Mouse (Mus musculus) liver, embryonic 15.5 days (tissue): ENCODE measurements around the gene Col28a1. TPM values are rescaled to one million over a fixed set of nuclear protein-coding genes. Genes with fewer than 3 reads are reported as not detected.
"Not testable (repeated sequence)": the region's sequence is repeated elsewhere in the genome, so short reads cannot be mapped to it uniquely, and the experiment has no call there.

Experiments
- ATAC-seq: fragments of 200-750 bp; cut with Nextera tagmentation; 2 replicates; pipeline ENCODE4 v1.8.0; 2017; ENCODE audit warnings: moderate number of reproducible peaks, mild to moderate bottlenecking, moderate library complexity; ENCODE audit not compliant: insufficient read depth
- H3K27ac ChIP-seq: fragments of 300-500 bp; sonication (generic); replicated peaks from 2 replicates; pipeline ENCODE4 v1.5.1; 2015; ENCODE audit warnings: mild to moderate bottlenecking, inconsistent platforms
- H3K27me3 ChIP-seq: fragments of 300-500 bp; sonication (generic); 2 replicates; pipeline ENCODE4 v1.6.1; 2015; ENCODE audit warnings: mild to moderate bottlenecking, inconsistent platforms
- H3K36me3 ChIP-seq: fragments of 300-500 bp; sonication (generic); replicated peaks from 2 replicates; pipeline ENCODE4 v1.6.1; 2015; ENCODE audit warnings: moderate library complexity, mild to moderate bottlenecking, inconsistent platforms
- H3K4me1 ChIP-seq: fragments of 300-500 bp; sonication (generic); replicated peaks from 2 replicates; pipeline ENCODE4 v1.6.1; 2015; ENCODE audit warnings: inconsistent platforms
- H3K4me2 ChIP-seq: fragments of 300-500 bp; sonication (generic); 2 replicates; pipeline ENCODE4 v1.6.1; 2015; ENCODE audit warnings: moderate library complexity, mild to moderate bottlenecking, inconsistent platforms
- H3K4me3 ChIP-seq: fragments of 300-500 bp; sonication (generic); replicated peaks from 2 replicates; pipeline ENCODE4 v1.5.1; 2015; ENCODE audit warnings: mild to moderate bottlenecking, inconsistent platforms
- H3K9ac ChIP-seq: fragments of 300-500 bp; sonication (generic); 2 replicates; pipeline ENCODE4 v1.6.1; 2015; ENCODE audit warnings: moderate library complexity, mild to moderate bottlenecking, inconsistent platforms
- H3K9me3 ChIP-seq: fragments of 300-500 bp; sonication (generic); replicated peaks from 2 replicates; pipeline ENCODE4 v1.6.1; 2016; ENCODE audit warnings: inconsistent platforms
- WGBS: fragments of 180-500 bp; shearing (Covaris S2); methylation state at CpG from one replicate; pipeline ENCODE4 v1.1.7; 2015; ENCODE audit warnings: mixed read lengths; ENCODE audit not compliant: insufficient replicate concordance; 5-methylcytosine and 5-hydroxymethylcytosine counted together
- polyA plus RNA-seq: library from polyadenylated mRNA; unstranded; fragments of >200 nt; fragmentation: Nextera tagmentation; extraction: Ambion mirVana; gene quantifications from 2 replicates; pipeline ENCODE4 v1.2.1, GENCODE M21; 2015

The Col28a1 gene
- polyA plus RNA-seq, 1 experiment from 2014 or later: 0.21 TPM

- H3K9ac ChIP-seq: no peak overlapping the region
- H3K4me3 ChIP-seq: peak overlapping the region; percentile 31; the same call in 1 of the 2 replicates
- no peaks in the 10 kb centered on the region for H3K9me3 ChIP-seq
- H3K4me1 ChIP-seq: no peaks in the 10 kb centered on the region
- ATAC-seq: no peak
- H3K27me3 ChIP-seq: no peaks in the 10 kb centered on the region
- H3K4me2 ChIP-seq: peak overlapping the region; percentile 52
- WGBS: 17% methylated on average over 7 of the region's 7 CpGs
- no peak overlapping the region for H3K27ac ChIP-seq
- H3K36me3 ChIP-seq: no peaks in the 10 kb centered on the region
These were observed 208.8 kb downstream of the Col28a1 start for GRCm38 (mm10) chr6:7983646-7983979.

GRCm38 (mm10) chr6:7982958-7983645 is 209.3 kb downstream of the Col28a1 start:
- not testable (repeated sequence) for ATAC-seq, H3K9ac ChIP-seq, H3K27me3 ChIP-seq, H3K27ac ChIP-seq, H3K4me1 ChIP-seq, H3K36me3 ChIP-seq, H3K9me3 ChIP-seq
- Histone ChIP-seq H3K4me3 (peak overlapping the region; percentile 31), H3K4me2 (peak overlapping the region; percentile 52)
- WGBS: 41% methylated on average over 32 of the region's 32 CpGs

GRCm38 (mm10) chr6:7971020-7971760 is 221.2 kb downstream of the Col28a1 start:
- no peaks in the 10 kb centered on the region for H3K4me1 ChIP-seq
- 65% methylated on average over 5 of the region's 5 CpGs for WGBS
- no peak overlapping the region for H3K4me2 ChIP-seq
- no peak for ATAC-seq
- no peak overlapping the region for H3K9ac ChIP-seq
- no peaks in the 10 kb centered on the region for H3K27me3 ChIP-seq
- H3K36me3 ChIP-seq: no peaks in the 10 kb centered on the region
- H3K9me3 ChIP-seq: no peaks in the 10 kb centered on the region
- no peak overlapping the region for H3K4me3 ChIP-seq
- no peak overlapping the region for H3K27ac ChIP-seq

- Histone ChIP-seq H3K4me3 (no peak overlapping the region), H3K27me3 (no peaks in the 10 kb centered on the region), H3K36me3 (no peaks in the 10 kb centered on the region), H3K4me1 (no peaks in the 10 kb centered on the region), H3K9me3 (no peaks in the 10 kb centered on the region), H3K4me2 (no peak overlapping the region), H3K27ac (no peak overlapping the region), H3K9ac (no peak overlapping the region)
- 60% methylated on average over 4 of the region's 4 CpGs for WGBS
- no peak for ATAC-seq
These were observed 223.0 kb downstream of the Col28a1 start for GRCm38 (mm10) chr6:7969376-7969775.

- Histone ChIP-seq H3K4me2 (no peak overlapping the region), H3K4me3 (no peak overlapping the region), H3K36me3 (no peaks in the 10 kb centered on the region), H3K9me3 (no peaks in the 10 kb centered on the region), H3K27ac (no peak overlapping the region), H3K4me1 (no peaks in the 10 kb centered on the region), H3K9ac (no peak overlapping the region), H3K27me3 (no peaks in the 10 kb centered on the region)
- 53% methylated on average over 11 of the region's 11 CpGs for WGBS
- peak; percentile 3; the same call in 1 of the 2 replicates for ATAC-seq
These were observed 226.4 kb downstream of the Col28a1 start for GRCm38 (mm10) chr6:7965833-7966522.

GRCm38 (mm10) chr6:7962749-7963148 is 229.7 kb downstream of the Col28a1 start:
- Histone ChIP-seq H3K4me3 (no peak overlapping the region), H3K4me2 (no peak overlapping the region), H3K36me3 (no peaks in the 10 kb centered on the region), H3K27ac (no peak overlapping the region), H3K4me1 (no peaks in the 10 kb centered on the region), H3K9me3 (no peaks in the 10 kb centered on the region), H3K27me3 (no peaks in the 10 kb centered on the region), H3K9ac (no peak overlapping the region)
- WGBS: 36% methylated on average over 7 of the region's 7 CpGs
- no peak for ATAC-seq

GRCm38 (mm10) chr6:7952208-7952607 is 240.2 kb downstream of the Col28a1 start:
- no peak overlapping the region for H3K9ac ChIP-seq

GRCm38 (mm10) chr6:7951778-7952177 is 240.6 kb downstream of the Col28a1 start:
- Histone ChIP-seq H3K27me3 (no peaks in the 10 kb centered on the region), H3K4me3 (no peak overlapping the region), H3K4me2 (no peak overlapping the region), H3K4me1 (no peaks in the 10 kb centered on the region), H3K9ac (no peak overlapping the region), H3K36me3 (no peaks in the 10 kb centered on the region), H3K27ac (no peak overlapping the region), H3K9me3 (no peaks in the 10 kb centered on the region)
- no peak for ATAC-seq

More at GRCm38 (mm10) chr6:7952208-7952607, 240.2 kb downstream of the Col28a1 start:
- Histone ChIP-seq H3K27me3 (no peaks in the 10 kb centered on the region), H3K4me3 (no peak overlapping the region), H3K36me3 (no peaks in the 10 kb centered on the region), H3K27ac (no peak overlapping the region), H3K9me3 (no peaks in the 10 kb centered on the region), H3K4me2 (no peak overlapping the region), H3K4me1 (no peaks in the 10 kb centered on the region)
- no peak for ATAC-seq
- 44% methylated on average over 2 of the region's 2 CpGs for WGBS

Other genes with a start within 250 kb of the Col28a1 start
- gene Mios, start 16.6 kb upstream of the Col28a1 start, polyA plus RNA-seq: 10.6 TPM in 2 replicates
- gene Rpa3, start 66.6 kb upstream of the Col28a1 start, polyA plus RNA-seq: 71.2 and 89.2 TPM in 2 replicates
- gene Umad1, start 66.7 kb upstream of the Col28a1 start, polyA plus RNA-seq: 16.4 and 17.3 TPM in 2 replicates
- gene Gm45062, start 66.8 kb upstream of the Col28a1 start, polyA plus RNA-seq: 1.2 and 1.8 TPM in 2 replicates